Mouse (Mus musculus) cerebellum, adult 2 months (tissue): ENCODE results near the gene Prdm2.

Source experiments
- CTCF ChIP-seq: fragments of 200-500 bp; IDR thresholded peaks from 2 replicates; pipeline ENCODE4 v1.5.1; 2011; ENCODE audit warnings: low read depth, mild to moderate bottlenecking, control low read depth, low read length, moderate library complexity, borderline replicate concordance; ENCODE audit not compliant: insufficient read depth
- POLR2A ChIP-seq: fragments of 200-500 bp; IDR thresholded peaks from 2 replicates; pipeline ENCODE4 v1.6.1; 2011; ENCODE audit warnings: low read length, control low read depth, borderline replicate concordance; ENCODE audit not compliant: insufficient read depth

DNA sequence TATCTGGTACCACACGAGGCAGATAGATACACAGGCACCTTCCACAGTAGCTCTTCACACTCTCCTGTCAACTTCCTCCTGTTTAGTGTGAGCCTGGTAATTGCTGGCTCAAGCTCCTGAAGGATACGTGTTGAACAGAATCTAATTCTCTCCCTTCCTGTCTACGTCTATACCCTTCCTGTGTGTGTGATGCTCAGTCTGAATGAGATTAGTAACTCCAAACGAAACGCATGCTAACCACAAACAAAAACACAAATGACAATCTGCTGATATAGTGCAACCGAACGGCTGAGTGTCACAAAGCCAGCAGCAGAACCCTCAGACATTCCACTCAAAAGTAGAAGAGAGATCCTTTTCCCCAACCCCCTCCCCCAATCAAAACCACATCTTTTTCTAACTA, 69.2 kb downstream of the Prdm2 start:
- TF ChIP-seq POLR2A (no peak), CTCF (no peak)
